Mouse (Mus musculus): ENCODE measurements around the gene Ap1m1.

GRCm38 (mm10) chr8:72306913-72307312 is 67.1 kb downstream of the Ap1m1 start:
- TF ChIP-seq CTCF (IDR thresholded peaks at IDR 0.05; ENCODE audit: low read depth) (no peak), EP300 (IDR thresholded peaks at IDR 0.05; ENCODE audit: low read depth) (no peak)

Data from liver, postnatal 0 days (tissue).